Mouse (Mus musculus) cerebellum, adult 2 months (tissue): ENCODE measurements around the gene Nckap1l.

Experiments used
- CTCF ChIP-seq: fragments of 200-500 bp; IDR thresholded peaks from 2 replicates; pipeline ENCODE4 v1.5.1; 2011; ENCODE audit warnings: low read depth, mild to moderate bottlenecking, control low read depth, low read length, moderate library complexity, borderline replicate concordance; ENCODE audit not compliant: insufficient read depth
- POLR2A ChIP-seq: fragments of 200-500 bp; IDR thresholded peaks from 2 replicates; pipeline ENCODE4 v1.6.1; 2011; ENCODE audit warnings: low read length, control low read depth, borderline replicate concordance; ENCODE audit not compliant: insufficient read depth

DNA sequence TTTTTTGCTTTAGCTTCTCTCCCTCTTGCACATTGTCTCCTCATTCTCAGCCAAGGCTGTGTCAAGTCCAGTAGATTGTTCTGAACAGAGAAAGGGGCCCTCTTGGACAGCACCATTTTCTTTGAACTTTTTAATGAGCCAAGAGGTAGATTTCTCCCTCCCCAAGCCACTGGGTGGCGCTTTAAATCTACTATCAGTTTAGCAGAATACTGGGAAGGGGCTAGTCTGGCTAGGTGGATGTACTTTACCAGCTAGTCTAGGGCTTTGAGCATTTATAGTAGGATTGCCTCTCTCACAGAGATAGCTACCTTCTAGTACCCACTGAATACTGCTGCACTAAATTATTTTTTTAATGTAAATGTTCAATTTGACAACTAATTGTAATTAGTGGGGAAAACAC lies 28.9 kb downstream of the Nckap1l start:
- no peak for TF ChIP-seq POLR2A
- no peak for TF ChIP-seq CTCF
